Mouse (Mus musculus) megakaryocyte, adult 5-6 weeks (primary cell): ENCODE results near the gene Siglec1. TPM values are rescaled to one million over a fixed set of nuclear protein-coding genes. Genes with fewer than 3 reads are reported as not detected.

Source experiments
- ATAC-seq: 2 replicates; pipeline ENCODE4 v1.8.0; 2016; ENCODE audit warnings: mild to moderate bottlenecking, inconsistent platforms; ENCODE audit not compliant: poor library complexity, severe bottlenecking
- total RNA-seq, 2 experiments: library from RNA; stranded (forward) in 1 of 2; stranded (reverse) in 1 of 2; fragments of 153-499, 151-499 nt in 1 of 2; fragments of 221-1000, 200-1000 nt in 1 of 2; gene quantifications; 2 replicates each; pipeline versions ENCODE4 v1.2.3 to v1.2.4; 2015 to 2017

Siglec1 gene
- total RNA-seq, 2 experiments from 2014 or later: 1.1 to 4.2 TPM

- no peak for ATAC-seq
Measured at GRCm38 (mm10) chr2:131101530-131101929, 15.0 kb upstream of the Siglec1 start.

DNA sequence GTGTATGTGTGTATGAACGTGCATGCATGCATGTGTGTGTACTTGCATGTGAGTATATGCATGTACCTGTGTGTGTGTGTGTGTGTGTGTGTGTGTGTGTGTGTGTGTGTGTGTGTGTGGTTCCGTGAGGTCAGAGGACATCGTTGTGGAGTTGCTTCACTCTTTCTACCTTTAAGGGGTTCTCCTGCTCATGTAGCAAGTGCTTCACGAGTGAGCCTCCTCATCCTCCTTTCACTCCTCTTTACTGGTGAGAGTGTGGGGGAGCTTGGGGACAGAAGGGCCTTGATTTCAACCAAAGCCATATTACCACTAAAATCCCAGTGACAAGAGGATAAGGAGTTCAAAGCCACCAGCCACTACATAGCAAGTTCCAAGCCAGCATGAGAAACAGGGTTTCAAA is 10.5 kb upstream of the Siglec1 start:
- ATAC-seq: no peak

DNA sequence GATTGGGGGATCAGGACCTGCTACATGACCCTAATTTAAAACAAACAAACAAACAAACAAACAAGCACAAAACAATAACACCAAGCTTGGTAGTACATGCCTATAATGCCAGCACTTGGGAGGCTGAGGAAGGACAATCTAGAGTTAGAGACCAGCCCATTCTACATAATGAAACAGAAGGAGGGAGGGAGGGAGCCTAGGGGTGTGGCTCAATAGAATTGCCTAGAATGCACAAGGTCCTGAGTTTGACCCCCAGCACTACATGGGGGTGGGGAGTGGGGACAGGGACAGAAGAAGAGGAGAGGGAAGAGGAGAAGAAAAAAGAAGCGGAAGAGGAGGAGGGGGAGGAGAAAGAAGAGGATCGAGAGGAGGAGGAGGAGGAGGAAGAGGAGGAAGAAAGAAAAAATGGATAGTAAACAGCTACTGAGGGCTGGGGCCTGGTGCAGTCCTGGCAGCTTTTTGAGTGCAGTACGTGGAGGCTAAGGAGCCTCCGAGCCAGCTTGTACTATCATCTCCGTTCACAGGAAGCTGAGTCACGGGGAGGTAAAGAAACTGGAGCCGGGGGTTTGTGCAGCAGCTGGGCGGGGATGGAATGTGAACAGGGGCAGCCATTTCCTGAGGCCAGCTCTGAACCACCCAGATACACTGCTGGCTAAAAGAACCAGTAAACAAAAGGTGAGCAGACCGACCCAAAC is 9.7 kb upstream of the Siglec1 start:
- peak; percentile 62 for ATAC-seq

- ATAC-seq: peak; percentile 90
Measured at GRCm38 (mm10) chr2:131094823-131095222, 8.3 kb upstream of the Siglec1 start.

GRCm38 (mm10) chr2:131093577-131093976 is 7.0 kb upstream of the Siglec1 start:
- ATAC-seq: no peak

DNA sequence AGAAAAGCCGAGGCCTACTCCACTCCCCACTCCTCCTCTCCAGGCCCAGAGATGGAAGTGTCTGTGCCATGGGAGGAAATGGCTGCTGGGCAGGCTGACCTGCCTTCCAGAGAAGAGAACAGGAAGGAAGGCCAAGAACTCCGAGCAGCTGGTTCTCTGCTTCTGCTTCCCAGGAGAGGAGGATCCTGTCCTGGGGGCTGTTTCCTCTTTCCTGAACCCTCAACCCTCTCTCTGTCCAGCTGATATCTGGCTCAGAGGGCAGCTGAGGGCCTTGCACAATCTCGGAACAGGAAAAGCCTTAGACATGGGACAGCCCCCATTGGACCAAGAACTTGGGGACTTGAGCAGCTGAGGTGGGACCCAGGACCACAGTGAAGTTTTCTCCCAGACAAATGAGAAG is 4.3 kb upstream of the Siglec1 start:
- ATAC-seq: peak; percentile 46

- peak; percentile 66 for ATAC-seq
Measured at GRCm38 (mm10) chr2:131089634-131090033, 3.1 kb upstream of the Siglec1 start.

- ATAC-seq: no peak
Measured at GRCm38 (mm10) chr2:131088581-131088980, 2.0 kb upstream of the Siglec1 start.

DNA sequence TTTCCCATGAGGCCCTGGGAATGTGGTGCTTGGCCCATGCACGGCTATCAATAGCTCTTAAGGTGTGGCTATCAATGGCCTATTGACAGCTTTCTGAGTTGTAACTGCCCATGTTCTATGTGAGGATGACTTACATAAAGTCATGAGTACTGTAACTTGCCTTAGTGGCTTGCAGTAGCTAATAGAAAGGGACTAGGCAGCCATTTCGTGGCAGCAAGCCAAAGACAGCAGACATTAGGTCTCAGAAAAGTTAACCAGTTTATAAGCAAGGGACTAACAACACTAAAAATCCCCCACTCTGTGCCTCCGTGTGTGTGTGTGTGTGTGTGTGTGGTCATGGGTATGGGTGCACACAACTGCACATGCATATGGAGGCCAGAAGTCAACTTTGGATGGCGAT is 2.4 kb downstream of the Siglec1 start:
- ATAC-seq: no peak

DNA sequence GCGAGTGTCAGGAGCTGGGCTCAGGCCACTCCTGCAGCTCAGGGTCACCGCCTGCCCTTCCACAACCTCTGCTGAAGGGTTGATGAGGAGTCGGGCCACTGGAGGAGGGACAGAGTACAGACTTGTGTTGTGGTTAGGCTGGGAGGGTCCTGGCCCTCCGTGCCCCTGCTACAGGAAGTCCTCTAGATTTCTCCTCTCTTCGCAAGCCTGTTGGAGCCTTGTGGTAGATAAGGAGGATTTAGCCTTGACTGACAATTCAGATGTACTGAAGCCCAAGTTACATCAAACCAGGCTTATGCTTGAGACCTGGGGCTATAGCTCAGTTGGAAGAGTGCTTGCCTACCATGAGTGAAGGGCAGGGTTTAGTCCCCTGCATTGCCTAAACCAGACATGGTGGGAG is 6.1 kb downstream of the Siglec1 start:
- ATAC-seq: no peak

- ATAC-seq: no peak
Measured at GRCm38 (mm10) chr2:131072536-131072935, 14.0 kb downstream of the Siglec1 start.

DNA sequence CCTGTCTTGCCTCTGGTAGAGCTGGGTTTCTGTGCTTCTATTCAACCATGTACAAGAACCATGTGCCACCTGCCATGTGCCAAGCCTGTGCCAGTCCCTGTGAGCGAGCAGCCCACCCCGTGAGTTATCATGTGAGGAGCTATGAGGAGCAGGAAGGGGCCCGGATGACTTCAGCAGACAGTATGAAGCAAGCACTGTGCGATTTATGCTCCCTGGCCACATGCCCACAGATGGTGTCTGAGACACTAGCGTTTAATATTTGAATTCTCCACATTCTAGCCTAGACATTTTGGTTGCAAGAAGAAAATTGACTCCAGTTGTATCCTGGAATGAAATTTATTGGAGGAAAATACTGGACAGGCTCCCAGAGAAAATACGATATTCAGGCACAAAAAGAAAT is 19.1 kb downstream of the Siglec1 start:
- ATAC-seq: no peak

DNA sequence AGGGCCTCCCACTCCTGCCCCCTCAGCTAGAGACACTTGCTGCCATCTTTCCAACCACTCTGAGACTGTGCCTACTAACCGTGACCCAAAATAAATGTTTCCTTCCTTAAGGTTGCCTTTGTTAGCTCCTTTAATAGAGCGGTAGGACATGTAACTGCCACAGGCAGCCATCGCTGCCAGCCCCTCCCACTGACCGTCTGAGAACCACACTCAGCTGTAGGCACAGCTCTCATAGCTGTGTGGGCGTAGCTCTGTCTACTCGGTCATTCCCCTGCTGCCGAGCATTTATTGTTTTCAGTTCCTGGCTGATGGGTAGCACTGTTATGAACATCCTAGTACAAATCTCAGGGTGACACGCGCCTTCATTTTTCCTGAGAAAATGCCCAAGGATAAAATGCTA is 20.2 kb downstream of the Siglec1 start:
- no peak for ATAC-seq

- no peak for ATAC-seq
Measured at GRCm38 (mm10) chr2:131063404-131063864, 23.1 kb downstream of the Siglec1 start, which contains the start of gene Adam33. Adam33 (minus strand) TSS chr2:131063814.

- no peak for ATAC-seq
Measured at GRCm38 (mm10) chr2:131061607-131062006, 25.0 kb downstream of the Siglec1 start.

- ATAC-seq: no peak
Measured at GRCm38 (mm10) chr2:131060784-131061183, 25.8 kb downstream of the Siglec1 start.

DNA sequence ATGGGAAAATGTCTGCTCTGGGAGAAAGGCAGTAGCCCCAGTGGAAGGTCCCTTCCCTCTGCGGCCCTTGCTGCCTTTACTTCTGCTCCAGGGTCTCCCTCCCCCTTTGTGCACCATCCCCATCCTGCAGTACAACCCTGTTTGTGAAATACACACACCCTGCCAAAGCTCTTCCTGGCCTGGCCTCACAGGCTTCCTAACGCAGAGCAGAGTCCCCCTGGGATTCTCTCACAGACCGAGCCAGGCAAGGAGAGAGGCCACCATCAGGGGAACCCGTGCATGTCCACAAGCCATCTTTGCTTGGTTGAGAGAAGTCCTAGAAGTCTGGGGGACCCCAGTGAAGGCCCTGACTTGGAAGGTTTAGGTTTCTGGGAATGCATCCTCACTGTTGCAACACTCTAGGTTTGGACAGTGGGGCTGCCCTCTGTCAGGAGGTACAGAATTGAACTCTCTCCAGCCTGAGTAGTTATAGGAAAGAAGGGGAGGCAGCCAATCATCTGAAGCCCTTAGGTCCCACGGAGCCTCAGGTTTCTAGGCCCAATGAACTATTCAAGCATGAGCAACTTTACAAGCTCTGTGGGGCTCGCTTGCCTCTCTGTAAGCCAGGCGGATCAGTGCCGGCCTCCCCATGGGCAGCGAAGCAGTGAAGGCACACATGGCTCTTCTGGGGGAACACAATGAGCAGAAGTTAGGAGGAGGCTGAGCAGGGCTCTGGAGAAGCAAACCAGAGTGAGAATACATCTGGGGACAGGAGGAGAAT is 26.6 kb downstream of the Siglec1 start:
- no peak for ATAC-seq

- ATAC-seq: no peak
Measured at GRCm38 (mm10) chr2:131059377-131059776, 27.2 kb downstream of the Siglec1 start.

GRCm38 (mm10) chr2:131058672-131059071 is 27.9 kb downstream of the Siglec1 start:
- no peak for ATAC-seq

- ATAC-seq: peak; percentile 64
Measured at GRCm38 (mm10) chr2:131056191-131056590, 30.4 kb downstream of the Siglec1 start.

GRCm38 (mm10) chr2:131055631-131056030 is 30.9 kb downstream of the Siglec1 start:
- ATAC-seq: peak; percentile 74

GRCm38 (mm10) chr2:131054646-131055264 is 31.8 kb downstream of the Siglec1 start:
- no peak for ATAC-seq
